Mouse (Mus musculus) testis, postnatal 10 days (tissue): ENCODE measurements around the gene Gm6034.
"Not testable (repeated sequence)": the region's sequence is repeated elsewhere in the genome, so short reads cannot be mapped to it uniquely, and the experiment has no call there.

Experiments
- DNase-seq: peaks from one replicate; pipeline ENCODE4 v3.0.0; 2021; ENCODE audit warnings: low spot score

Gene Gm6034

DNA sequence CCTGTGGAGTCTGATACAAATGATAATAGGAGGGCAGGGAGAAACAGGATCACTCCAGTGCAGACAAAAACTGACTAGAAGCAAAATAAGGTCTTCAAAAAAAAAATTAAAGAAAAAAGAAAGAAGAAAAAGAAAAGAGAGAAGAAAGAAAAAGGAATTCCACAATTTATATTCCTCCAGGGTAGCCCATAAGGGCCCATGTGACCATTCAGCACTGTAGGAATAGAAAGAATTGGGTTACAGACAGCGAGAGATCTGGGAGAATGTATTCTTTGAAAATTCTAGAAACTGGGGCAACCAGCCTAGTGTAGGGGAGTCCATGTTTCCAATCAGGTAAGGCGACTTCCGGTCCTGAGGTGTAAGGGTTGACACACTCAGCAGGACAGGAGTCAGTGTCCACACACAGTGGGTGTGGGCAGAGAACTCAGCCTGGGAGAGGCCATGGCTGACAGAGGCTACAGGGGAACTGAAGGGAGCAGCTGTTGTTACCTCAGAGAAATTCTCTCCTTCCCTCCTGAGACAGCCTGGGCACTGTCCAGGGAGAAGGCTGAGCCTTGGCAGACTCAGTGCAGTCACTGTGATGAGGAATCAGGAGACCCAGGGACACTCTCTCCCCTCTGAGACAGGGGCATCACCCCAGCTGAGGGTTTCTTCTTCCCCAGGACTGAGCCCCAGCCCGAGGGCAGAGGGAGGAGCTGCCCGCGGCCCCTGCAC lies 39.9 kb downstream of the Gm6034 start:
- not testable (repeated sequence) for DNase-seq

DNA sequence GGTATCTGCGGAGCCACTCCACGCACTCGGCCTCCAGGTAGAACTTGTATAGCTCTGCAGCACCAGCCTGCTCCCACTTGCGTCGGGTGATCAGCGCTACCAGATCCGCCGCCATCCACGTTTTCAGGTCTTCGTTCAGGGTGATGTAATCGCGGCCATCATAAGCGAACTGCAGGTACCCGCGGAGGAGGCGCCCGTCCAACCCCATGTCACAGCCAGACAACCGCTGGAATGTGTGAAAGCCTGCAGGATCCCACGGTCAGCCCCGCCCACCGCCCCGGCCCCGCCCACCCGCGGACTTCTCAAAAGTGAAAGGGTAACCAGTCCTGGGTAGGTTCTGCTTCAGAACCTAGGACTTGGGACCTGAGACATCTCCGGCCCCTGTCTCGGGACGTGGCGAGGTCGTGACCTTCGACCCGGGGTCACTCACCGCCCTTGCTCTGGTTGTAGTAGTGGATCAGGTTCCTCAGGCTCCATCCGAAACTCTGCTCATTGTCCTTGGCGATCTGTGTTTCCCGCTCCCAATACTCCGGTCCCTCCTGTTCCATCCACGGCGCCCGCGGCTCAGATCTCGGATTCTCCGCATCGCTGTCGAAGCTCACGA lies 40.6 kb downstream of the Gm6034 start:
- DNase-seq = peak; percentile 54

DNA sequence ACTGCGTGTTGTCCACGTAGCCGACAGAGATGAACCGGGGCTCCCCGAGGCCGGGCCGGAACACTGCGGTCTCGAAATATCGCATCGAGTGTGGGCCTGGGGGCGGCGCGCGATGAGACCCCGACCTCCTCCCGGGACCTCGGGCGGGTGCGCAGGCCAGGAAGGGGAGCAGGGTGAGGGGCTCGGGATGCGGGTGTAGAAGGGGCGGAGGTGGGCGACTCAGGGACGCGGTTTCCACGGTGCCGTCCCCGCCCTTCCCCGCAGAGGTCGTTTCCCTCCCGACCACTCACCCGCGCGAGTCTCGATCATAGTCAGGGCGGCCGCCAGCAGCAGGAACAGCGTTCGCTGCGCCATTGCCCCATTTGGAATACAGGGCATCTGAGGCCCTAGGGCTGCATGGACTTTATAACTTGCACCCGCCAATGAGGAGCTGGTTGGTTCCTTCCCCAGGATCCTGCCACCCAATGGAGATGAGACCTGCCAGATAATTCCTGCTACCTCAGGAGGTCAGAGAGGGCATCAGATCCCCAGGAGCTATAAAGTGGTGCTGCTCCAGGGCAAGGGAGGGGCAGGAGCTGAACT lies 41.2 kb downstream of the Gm6034 start:
- no peak for DNase-seq

DNA sequence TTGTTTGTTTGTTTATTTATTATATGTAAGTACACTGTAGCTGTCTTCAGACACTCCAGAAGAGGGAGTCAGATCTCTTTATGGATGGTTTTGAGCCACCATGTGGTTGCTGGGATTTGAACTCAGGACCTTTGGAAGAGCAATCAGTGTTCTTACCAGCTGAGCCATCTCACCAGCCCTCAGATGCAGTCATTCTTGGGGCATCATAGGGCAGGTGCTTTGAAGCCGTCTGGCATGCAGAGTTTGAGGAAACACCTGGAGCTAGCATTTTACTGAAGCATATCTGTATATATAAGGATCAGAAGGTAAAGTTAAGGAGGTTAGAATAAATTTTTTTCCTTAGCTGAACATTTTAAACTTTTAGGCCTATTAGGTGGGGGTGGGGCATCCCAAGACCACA lies 43.2 kb downstream of the Gm6034 start:
- DNase-seq = not testable (repeated sequence)

DNA sequence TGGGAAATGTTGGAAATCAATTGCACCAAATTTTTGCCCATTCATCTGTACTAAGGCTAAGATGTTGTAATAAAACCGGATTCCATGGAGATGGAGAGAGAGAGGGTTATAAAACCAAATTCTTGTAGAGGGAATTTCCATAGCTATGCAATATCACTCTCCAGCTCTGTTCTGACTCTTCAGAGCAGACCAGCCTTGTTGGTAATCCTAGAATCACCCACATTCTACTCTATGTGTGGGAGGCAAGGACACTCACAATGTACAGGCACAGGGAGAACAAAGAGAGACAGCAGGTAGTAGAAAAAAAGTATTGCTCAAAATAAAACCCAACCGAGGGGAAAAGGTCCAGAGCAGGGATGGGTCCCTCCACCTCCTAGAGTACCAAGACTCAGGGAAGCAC lies 49.2 kb downstream of the Gm6034 start:
- DNase-seq = not testable (repeated sequence)

DNA sequence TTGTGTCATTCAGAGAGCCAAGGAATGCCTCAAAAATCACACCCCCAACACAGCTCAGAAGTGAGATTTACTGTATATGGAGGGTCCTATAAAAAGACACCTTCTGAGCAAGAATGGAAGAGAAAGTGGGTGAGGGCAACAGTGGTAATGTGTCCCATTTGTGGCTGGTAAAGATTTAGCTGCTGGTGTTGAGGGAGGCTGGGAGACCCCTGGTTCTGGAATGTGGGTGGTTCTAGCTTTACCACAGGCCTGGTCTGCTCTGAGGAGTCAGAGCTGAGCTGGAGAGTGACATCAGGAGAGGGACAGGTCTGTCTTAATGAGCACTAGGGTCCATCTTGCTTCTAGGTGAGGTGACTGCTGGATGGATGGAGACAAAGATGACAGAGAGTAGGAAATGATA lies 49.8 kb downstream of the Gm6034 start:
- DNase-seq = not testable (repeated sequence)

DNA sequence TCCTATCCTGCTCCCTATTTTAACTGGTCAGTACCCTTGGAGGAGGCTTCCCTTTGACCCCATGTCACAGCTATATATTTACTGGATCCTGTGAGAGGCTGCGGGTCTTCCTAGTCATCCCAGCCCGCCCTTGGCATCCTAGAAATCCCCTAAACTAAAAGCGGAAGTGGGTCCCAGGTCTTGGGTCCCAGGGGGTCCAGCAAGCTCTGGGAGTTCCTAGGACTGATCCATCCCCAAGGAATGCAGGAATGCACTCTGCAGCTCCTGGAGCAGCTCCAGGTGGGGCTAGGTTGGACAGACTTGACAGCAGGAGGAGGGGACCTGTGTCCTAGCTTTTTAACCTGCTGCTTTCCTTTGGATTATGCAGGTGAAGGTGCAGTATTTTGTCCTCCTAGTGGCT lies 51.2 kb downstream of the Gm6034 start:
- no peak for DNase-seq

DNA sequence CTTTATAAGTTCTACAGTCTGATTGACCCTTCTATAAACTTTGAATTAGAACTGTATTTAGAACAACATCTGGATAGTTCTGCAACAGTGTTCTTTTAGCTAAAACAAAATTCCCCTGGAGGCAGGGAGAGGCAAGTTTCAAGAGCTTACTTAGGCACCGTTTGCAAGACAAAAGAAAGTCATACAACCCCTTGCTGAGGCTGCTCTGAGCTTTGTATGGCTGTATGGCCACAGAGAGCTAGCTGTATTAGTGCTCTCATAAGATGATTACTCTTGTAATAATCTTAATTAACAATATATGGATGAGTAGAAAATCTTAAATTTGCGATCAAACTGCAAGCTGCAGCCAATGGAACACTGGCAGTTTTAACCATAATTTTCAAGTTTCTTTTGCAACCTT lies 56.8 kb downstream of the Gm6034 start:
- not testable (repeated sequence) for DNase-seq

DNA sequence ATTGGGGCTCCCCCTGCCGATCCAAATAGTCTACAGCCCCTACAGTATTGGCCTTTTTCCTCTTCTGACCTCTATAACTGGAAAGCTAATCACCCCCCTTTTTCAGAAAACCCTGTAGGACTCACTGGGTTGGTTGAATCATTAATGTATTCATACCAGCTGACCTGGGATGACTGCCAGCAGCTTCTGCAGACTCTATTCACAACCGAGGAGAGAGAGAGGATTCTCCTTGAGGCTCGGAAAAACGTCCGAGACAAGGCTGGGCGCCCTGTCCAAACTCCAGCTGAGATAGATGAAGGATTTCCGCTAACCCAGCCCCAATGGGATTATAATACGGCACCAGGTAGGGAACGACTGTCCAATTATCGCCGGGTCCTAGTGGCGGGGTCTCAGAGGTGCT lies 59.3 kb downstream of the Gm6034 start:
- not testable (repeated sequence) for DNase-seq
